Mouse (Mus musculus) lung, postnatal 0 days (tissue): ENCODE measurements at regions not wholly inside any gene's neighbourhood (a gene's known extent, or its start where the extent isn't known, plus 50 kb on each side); places are given as distances from the start of the nearest gene placed in this dataset.

Source experiments
- CTCF ChIP-seq: IDR thresholded peaks from 2 replicates; pipeline ENCODE4 v1.5.1; 2016; ENCODE audit warnings: antibody characterized with exemption, mild to moderate bottlenecking
- EP300 ChIP-seq: IDR thresholded peaks from 2 replicates; pipeline ENCODE4 v1.6.1; 2016; ENCODE audit warnings: antibody characterized with exemption, mild to moderate bottlenecking, control low read depth

DNA sequence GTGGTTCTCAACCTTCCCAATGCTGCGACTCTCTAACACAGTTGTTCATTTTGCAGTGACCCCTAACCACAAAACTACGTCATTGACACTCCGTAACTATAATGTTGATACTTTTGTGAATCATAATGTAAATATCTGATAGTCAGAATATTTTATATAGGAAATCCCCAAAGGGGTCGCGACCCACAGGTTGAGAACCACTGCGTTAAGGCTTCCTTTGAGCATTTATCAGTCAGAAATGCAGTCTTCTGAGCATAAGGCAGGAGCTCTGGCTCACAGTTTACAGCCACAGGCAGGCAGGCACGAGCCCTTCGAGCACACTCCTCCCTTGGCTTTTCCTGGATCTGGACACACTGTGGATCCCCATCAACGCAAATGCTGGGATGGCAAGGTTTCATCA, 57.0 kb downstream of the Nxnl2 start:
- TF ChIP-seq CTCF (no peak), EP300 (no peak)
